ENCODE assay signal across 18 mouse cellular contexts in genomic region chr1:12478983-12479763, GRCm38 (mm10).
DNase-seq lines count a peak whose midpoint lies in the region; ATAC-seq and TF ChIP-seq lines count a peak whose summit lies in the region.
"Had no signal": no experiment of that assay in that cellular context is flagged by ENCODE, and none has a peak within 500 bp of the region (broad histone marks: within the 10 kb centered on the region; RNA-seq: fewer than 3 reads in every experiment).

No protein-coding gene starts in this region.

- intact Hi-C loops in heart, adult 2 months (cut with DNase I), result no loop called here

- H3K27ac ChIP-seq in heart, adult 2 months, result no peak overlapping the region
- H3K27ac ChIP-seq in kidney, postnatal 0 days, result no peak overlapping the region
- H3K27ac ChIP-seq in midbrain, embryonic 14.5 days (replicated peaks; ENCODE audit: low read depth, low read length), result no peak overlapping the region
- no peak overlapping the region for H3K27ac ChIP-seq in midbrain, embryonic 10.5 days (replicated peaks)
- no peak overlapping the region for H3K27ac ChIP-seq in stomach, embryonic 15.5 days
- H3K27ac ChIP-seq: embryonic facial prominence, embryonic 12.5 days; limb, embryonic 15.5 days; midbrain, embryonic 12.5 days had no signal

- no peak overlapping the region for H3K4me2 ChIP-seq in kidney, postnatal 0 days (ENCODE audit: low read length)
- no peak overlapping the region for H3K4me2 ChIP-seq in midbrain, embryonic 14.5 days (ENCODE audit: low read length)
- H3K4me2 ChIP-seq in stomach, embryonic 15.5 days, result no peak overlapping the region
- H3K4me2 ChIP-seq: embryonic facial prominence, embryonic 12.5 days; limb, embryonic 15.5 days; midbrain, embryonic 12.5 days had no signal

- WGBS in heart, adult 2 months, result 45% methylated on average over 5 of the region's 5 CpGs
- 37% methylated on average over 5 of the region's 5 CpGs for WGBS in kidney, postnatal 0 days
- WGBS in midbrain, embryonic 14.5 days, result 72% methylated on average over 5 of the region's 5 CpGs
- whole genome bisulfite sequencing in midbrain, embryonic 10.5 days, result 79% methylated on average over 5 of the region's 5 CpGs
- WGBS in stomach, embryonic 15.5 days, result 33% methylated on average over 5 of the region's 5 CpGs

- ATAC-seq in kidney, postnatal 0 days (replicated peaks; ENCODE audit: low FRiP score, low read depth), result no peak
- 0 out of 2 replicates have a peak, but pooled peaks have one; percentile 46 for ATAC-seq in midbrain, embryonic 14.5 days (ENCODE audit: low FRiP score, low TSS enrichment)
- peak; percentile 76; the same call in 1 of the 2 replicates for ATAC-seq in stomach, embryonic 15.5 days (ENCODE audit: insufficient read depth, low FRiP score, low read depth)
- no peak for ATAC-seq in frontal cortex, adult (ENCODE audit: low TSS enrichment)
- ATAC-seq: Patski had no signal

- H3K4me1 ChIP-seq in heart, adult 2 months (ENCODE audit: control insufficient read depth, insufficient read depth, low read length), result peaks cover 1% of the 10 kb centered on the region; the same call in 1 of the 2 replicates
- no peaks in the 10 kb centered on the region for H3K4me1 ChIP-seq in kidney, postnatal 0 days (replicated peaks; ENCODE audit: insufficient read depth, low read length)
- no peaks in the 10 kb centered on the region for H3K4me1 ChIP-seq in midbrain, embryonic 14.5 days (ENCODE audit: control insufficient read depth, insufficient read depth, low read length)
- H3K4me1 ChIP-seq in midbrain, embryonic 10.5 days, result no peaks in the 10 kb centered on the region
- no peaks in the 10 kb centered on the region for H3K4me1 ChIP-seq in stomach, embryonic 15.5 days
- H3K4me1 ChIP-seq: limb, embryonic 15.5 days; midbrain, embryonic 12.5 days had no signal

- no peaks in the 10 kb centered on the region for H3K79me2 ChIP-seq in heart, adult 2 months (replicated peaks; ENCODE audit: control insufficient read depth, insufficient read depth, low read length)

- no peaks in the 10 kb centered on the region for H3K27me3 ChIP-seq in heart, adult 2 months (ENCODE audit: control insufficient read depth, insufficient read depth, low read length)
- H3K27me3 ChIP-seq in kidney, postnatal 0 days (ENCODE audit: insufficient read depth, low read length), result no peaks in the 10 kb centered on the region
- no peaks in the 10 kb centered on the region for H3K27me3 ChIP-seq in midbrain, embryonic 14.5 days (ENCODE audit: control insufficient read depth, insufficient read depth, low read length)
- H3K27me3 ChIP-seq in midbrain, embryonic 10.5 days (ENCODE audit: low read depth, poor library complexity, severe bottlenecking), result no peaks in the 10 kb centered on the region
- H3K27me3 ChIP-seq in stomach, embryonic 15.5 days (replicated peaks), result no peaks in the 10 kb centered on the region
- H3K27me3 ChIP-seq: embryonic facial prominence, embryonic 12.5 days; limb, embryonic 15.5 days; midbrain, embryonic 12.5 days; Patski had no signal

- no peaks in the 10 kb centered on the region for H3K9me3 ChIP-seq in kidney, postnatal 0 days (replicated peaks; ENCODE audit: low read length)
- no peaks in the 10 kb centered on the region for H3K9me3 ChIP-seq in midbrain, embryonic 14.5 days (ENCODE audit: control insufficient read depth, low read length)
- H3K9me3 ChIP-seq in midbrain, embryonic 10.5 days (replicated peaks), result no peaks in the 10 kb centered on the region
- no peaks in the 10 kb centered on the region for H3K9me3 ChIP-seq in stomach, embryonic 15.5 days
- H3K9me3 ChIP-seq: embryonic facial prominence, embryonic 12.5 days; limb, embryonic 15.5 days; midbrain, embryonic 12.5 days had no signal

- H3K9ac ChIP-seq in heart, adult 2 months (ENCODE audit: low read depth, low read length), result no peak overlapping the region
- H3K9ac ChIP-seq in kidney, postnatal 0 days (ENCODE audit: low read depth, low read length), result no peak overlapping the region
- no peak overlapping the region for H3K9ac ChIP-seq in midbrain, embryonic 14.5 days (replicated peaks; ENCODE audit: low read length)
- no peak overlapping the region for H3K9ac ChIP-seq in stomach, embryonic 15.5 days
- H3K9ac ChIP-seq: embryonic facial prominence, embryonic 12.5 days; limb, embryonic 15.5 days; midbrain, embryonic 12.5 days had no signal

- H3K36me3 ChIP-seq in heart, adult 2 months (ENCODE audit: control insufficient read depth, insufficient read depth, low read length), result no peaks in the 10 kb centered on the region
- H3K36me3 ChIP-seq in kidney, postnatal 0 days (ENCODE audit: insufficient read depth, low read length), result no peaks in the 10 kb centered on the region
- no peaks in the 10 kb centered on the region for H3K36me3 ChIP-seq in midbrain, embryonic 14.5 days (ENCODE audit: control insufficient read depth, insufficient read depth, low read length)
- no peaks in the 10 kb centered on the region for H3K36me3 ChIP-seq in midbrain, embryonic 10.5 days
- no peaks in the 10 kb centered on the region for H3K36me3 ChIP-seq in stomach, embryonic 15.5 days
- H3K36me3 ChIP-seq: embryonic facial prominence, embryonic 12.5 days; limb, embryonic 15.5 days; midbrain, embryonic 12.5 days had no signal

- H3K4me3 ChIP-seq in heart, adult 2 months, result no peak overlapping the region
- H3K4me3 ChIP-seq in kidney, postnatal 0 days (replicated peaks; ENCODE audit: low read depth, low read length), result no peak overlapping the region
- no peak overlapping the region for H3K4me3 ChIP-seq in midbrain, embryonic 14.5 days (replicated peaks; ENCODE audit: low read depth, low read length)
- no peak overlapping the region for H3K4me3 ChIP-seq in midbrain, embryonic 10.5 days
- no peak overlapping the region for H3K4me3 ChIP-seq in stomach, embryonic 15.5 days (replicated peaks)
- H3K4me3 ChIP-seq: embryonic facial prominence, embryonic 12.5 days; limb, embryonic 15.5 days; midbrain, embryonic 12.5 days had no signal

- peak; percentile 18 to 39 for DNase-seq in heart, adult 18-20 months
- no peak for DNase-seq in heart, adult 2 months
- peak; percentile 34 for DNase-seq in kidney, postnatal 0 days (ENCODE audit: low spot score)
- DNase-seq in kidney, adult 11 months, result no peak
- no peak for DNase-seq in midbrain, embryonic 14.5 days
- no peak for DNase-seq in midbrain, embryonic 10.5 days (ENCODE audit: low spot score)
- DNase-seq: cerebellum, adult 9-11 months; gastrocnemius, postnatal 14 days; kidney, adult 18-20 months; layer of hippocampus, adult 9-11 months; lung, postnatal 10 days; right cerebral cortex, adult 18-20 months had no signal

- no peak for TF ChIP-seq CTCF in heart, adult 2 months (IDR thresholded peaks at IDR 0.05)
- TF ChIP-seq CTCF in kidney, postnatal 0 days (IDR thresholded peaks at IDR 0.05; ENCODE audit: low read depth), result no peak

- no peak for TF ChIP-seq POLR2A in heart, adult 2 months (IDR thresholded peaks at IDR 0.05; ENCODE audit: insufficient read depth, low read depth, low read length)

- no peak for TF ChIP-seq EP300 in heart, adult 2 months (IDR thresholded peaks at IDR 0.05; ENCODE audit: insufficient read depth, low read depth, low read length)

Comparison
In these comparisons a context has a peak if more than half of its experiments do, and no peak if none do; other contexts are left out.
1. DNase-seq: peak in heart, adult 18-20 months (2 of 2) and kidney, postnatal 0 days (single experiment); none in heart, adult 2 months (0 of 2), kidney, adult 11 months (single experiment), midbrain, embryonic 14.5 days (single experiment) and midbrain, embryonic 10.5 days (single experiment).
2. ATAC-seq: peak in midbrain, embryonic 14.5 days (single experiment) and stomach, embryonic 15.5 days (single experiment); none in kidney, postnatal 0 days (single experiment) and frontal cortex, adult (single experiment).